Mouse (Mus musculus) erythroblast, adult 5-6 weeks (primary cell): Measurements from ENCODE around the gene Nkx2-3. TPM values are rescaled to one million over a fixed set of nuclear protein-coding genes. Genes with fewer than 3 reads are reported as not detected.

ENCODE experiments used
- ATAC-seq: replicated peaks from 2 replicates; pipeline ENCODE4 v1.8.0; 2016; ENCODE audit warnings: moderate number of reproducible peaks, mild to moderate bottlenecking, moderate TSS enrichment, inconsistent platforms; ENCODE audit not compliant: poor library complexity, low FRiP score, severe bottlenecking
- total RNA-seq, 2 experiments: library from RNA; stranded (forward) in 1 of 2; stranded (reverse) in 1 of 2; fragments of 150-400 nt in 1 of 2; fragments of 200-764, 138-1000 nt in 1 of 2; gene quantifications; 2 replicates each; pipeline versions ENCODE4 v1.2.3 to v1.2.4; 2015 to 2017; ENCODE audit warnings: low replicate concordance in 2 of 2

Nkx2-3 gene
- total RNA-seq, 2 experiments from 2014 or later, result not detected

GRCm38 (mm10) chr19:43662176-43662967 lies 50.2 kb downstream of the Nkx2-3 start:
- no peak for ATAC-seq

- ATAC-seq, result no peak
Measured at GRCm38 (mm10) chr19:43663471-43663870, 51.3 kb downstream of the Nkx2-3 start.

Other genes starting within 250 kb of the Nkx2-3 start
- not detected in 2 replicates for gene Hpse2, start 224.0 kb upstream of the Nkx2-3 start, total RNA-seq (2015; ENCODE audit: low replicate concordance)
- not detected in 2 replicates for gene Hpse2, start 224.0 kb upstream of the Nkx2-3 start, total RNA-seq (2017; ENCODE audit: low replicate concordance)
- gene Cnnm1, start 171.9 kb upstream of the Nkx2-3 start, total RNA-seq (2015; ENCODE audit: low replicate concordance), result not detected in 2 replicates
- not detected in 2 replicates for gene Cnnm1, start 171.9 kb upstream of the Nkx2-3 start, total RNA-seq (2017; ENCODE audit: low replicate concordance)
- 4.6 and 6.5 TPM in 2 replicates for gene Got1, start 87.7 kb upstream of the Nkx2-3 start, total RNA-seq (2015; ENCODE audit: low replicate concordance)
- 7.2 and 8.2 TPM in 2 replicates for gene Got1, start 87.7 kb upstream of the Nkx2-3 start, total RNA-seq (2017; ENCODE audit: low replicate concordance)
- gene Slc25a28, start 62.6 kb downstream of the Nkx2-3 start, total RNA-seq (2015; ENCODE audit: low replicate concordance), result 3.8 and 12.1 TPM in 2 replicates
- gene Slc25a28, start 62.6 kb downstream of the Nkx2-3 start, total RNA-seq (2017; ENCODE audit: low replicate concordance), result 9.7 and 10.9 TPM in 2 replicates
- gene Entpd7, start 77.3 kb downstream of the Nkx2-3 start, total RNA-seq (2015; ENCODE audit: low replicate concordance), result 3.8 and 4.4 TPM in 2 replicates
- 1.1 TPM in 2 replicates for gene Entpd7, start 77.3 kb downstream of the Nkx2-3 start, total RNA-seq (2017; ENCODE audit: low replicate concordance)
- 11.1 and 23.2 TPM in 2 replicates for gene Cutc, start 140.7 kb downstream of the Nkx2-3 start, total RNA-seq (2015; ENCODE audit: low replicate concordance)
- 2.8 and 6.1 TPM in 2 replicates for gene Cutc, start 140.7 kb downstream of the Nkx2-3 start, total RNA-seq (2017; ENCODE audit: low replicate concordance)
- gene Cox15, start 140.7 kb downstream of the Nkx2-3 start, total RNA-seq (2015; ENCODE audit: low replicate concordance), result 1.9 and 6.1 TPM in 2 replicates
- 4.0 and 5.2 TPM in 2 replicates for gene Cox15, start 140.7 kb downstream of the Nkx2-3 start, total RNA-seq (2017; ENCODE audit: low replicate concordance)
- 0.38 TPM in 1 of 2 replicates, not detected in the other for gene Abcc2, start 169.9 kb downstream of the Nkx2-3 start, total RNA-seq (2015; ENCODE audit: low replicate concordance)
- 1.4 and 3.8 TPM in 2 replicates for gene Abcc2, start 169.9 kb downstream of the Nkx2-3 start, total RNA-seq (2017; ENCODE audit: low replicate concordance)